Mouse (Mus musculus): ENCODE measurements around the gene Gga1. TPM values are rescaled to one million over a fixed set of nuclear protein-coding genes. Genes with fewer than 3 reads are reported as not detected.

The Gga1 gene
- polyA plus RNA-seq, 1 experiment from 2014 or later = 49.2 TPM

- no peak overlapping the region for H3K4me2 ChIP-seq (replicated peaks)
- H3K36me3 ChIP-seq = peaks cover 66% of the 10 kb centered on the region
- 81% methylated on average over 3 of the region's 3 CpGs for WGBS
These were observed 4.8 kb downstream of the Gga1 start for GRCm38 (mm10) chr15:78881828-78882227.

DNA sequence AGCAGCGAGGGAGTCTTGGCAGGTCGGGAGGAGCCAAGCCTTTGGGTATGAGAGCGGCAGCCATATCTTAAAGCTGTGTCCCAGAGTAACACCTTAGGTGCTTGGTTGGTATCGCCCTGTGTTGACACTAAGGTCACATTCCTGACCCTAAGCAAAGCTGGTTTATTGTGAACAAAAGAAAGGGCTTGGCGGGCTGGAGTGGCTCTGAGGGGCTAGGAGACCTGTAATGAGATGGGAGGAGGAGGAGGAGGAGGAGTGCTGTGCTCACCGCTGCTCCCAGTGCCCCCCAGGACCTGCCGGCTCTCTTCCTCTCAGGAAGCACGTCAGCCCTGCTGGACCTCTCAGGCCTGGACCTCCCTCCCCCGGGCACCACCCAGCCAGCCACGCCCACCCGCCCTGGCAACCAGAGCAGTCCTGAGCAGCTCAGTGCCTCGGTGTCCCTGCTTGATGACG is 12.4 kb downstream of the Gga1 start:
- no peak overlapping the region for H3K27ac ChIP-seq
- no peaks in the 10 kb centered on the region for H3K9me3 ChIP-seq
- 18% methylated on average over 13 of the region's 13 CpGs for WGBS
- ATAC-seq = no peak
- H3K4me1 ChIP-seq (replicated peaks) = peaks cover 6% of the 10 kb centered on the region; the same call in 1 of the 2 replicates
- no peak overlapping the region for H3K9ac ChIP-seq (replicated peaks)
- H3K4me2 ChIP-seq (replicated peaks) = no peak overlapping the region
- no peak overlapping the region for H3K4me3 ChIP-seq (replicated peaks)
- no peaks in the 10 kb centered on the region for H3K27me3 ChIP-seq
- peaks cover 95% of the 10 kb centered on the region for H3K36me3 ChIP-seq

More at GRCm38 (mm10) chr15:78881828-78882227, 4.8 kb downstream of the Gga1 start:
- H3K4me3 ChIP-seq (replicated peaks) = no peak overlapping the region
- H3K9me3 ChIP-seq = no peaks in the 10 kb centered on the region
- H3K4me1 ChIP-seq (replicated peaks) = peaks cover 23% of the 10 kb centered on the region
- no peak overlapping the region for H3K9ac ChIP-seq (replicated peaks)
- ATAC-seq = no peak
- no peak overlapping the region for H3K27ac ChIP-seq
- H3K27me3 ChIP-seq = no peaks in the 10 kb centered on the region

DNA sequence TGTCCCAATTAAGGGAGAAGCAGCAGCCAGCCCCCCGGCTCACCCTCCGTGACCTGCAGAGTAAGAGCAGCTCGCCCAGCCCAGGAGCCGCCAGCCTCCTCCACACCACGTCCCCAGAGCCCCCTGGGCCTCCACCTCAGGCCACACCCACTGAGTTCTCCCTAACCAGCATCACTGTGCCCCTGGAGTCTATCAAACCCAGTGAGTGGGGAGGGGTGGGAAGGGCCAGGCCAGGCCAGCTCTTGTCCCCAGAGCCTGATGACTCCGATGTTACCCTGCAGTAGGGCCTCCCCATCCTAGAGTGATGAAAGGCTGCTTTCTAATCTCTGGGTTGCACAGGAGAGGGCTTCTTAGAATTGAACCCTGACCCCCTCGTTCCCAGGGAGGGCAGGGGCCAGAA is 15.4 kb downstream of the Gga1 start:
- ATAC-seq = no peak
- Histone ChIP-seq H3K4me2 (replicated peaks) (no peak overlapping the region), H3K36me3 (peaks cover 71% of the 10 kb centered on the region), H3K9ac (replicated peaks) (no peak overlapping the region), H3K9me3 (no peaks in the 10 kb centered on the region), H3K4me1 (replicated peaks) (peaks cover 6% of the 10 kb centered on the region; the same call in 1 of the 2 replicates), H3K27me3 (no peaks in the 10 kb centered on the region), H3K4me3 (replicated peaks) (no peak overlapping the region), H3K27ac (no peak overlapping the region)
- WGBS = 56% methylated on average over 7 of the region's 7 CpGs

DNA sequence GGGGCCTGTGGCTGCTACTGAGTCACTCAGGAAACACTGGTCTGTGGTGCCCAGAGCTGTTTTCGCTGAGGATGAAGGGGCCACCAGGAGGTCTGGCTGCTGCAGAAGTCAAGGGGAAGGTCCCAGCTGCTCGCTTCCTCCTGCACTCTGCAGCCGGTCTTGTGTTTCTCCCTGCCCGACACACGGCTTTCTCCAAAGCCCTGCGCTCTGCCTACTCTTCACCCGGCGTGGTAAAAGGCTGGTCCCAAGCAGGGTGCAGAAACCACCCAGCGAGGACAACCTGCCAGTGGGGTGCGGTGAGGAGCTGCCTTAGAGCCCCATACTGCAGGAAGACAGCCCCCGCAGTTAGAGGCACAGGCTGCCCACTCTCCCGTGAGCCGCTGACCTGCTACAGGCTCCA is 17.7 kb downstream of the Gga1 start:
- H3K36me3 ChIP-seq = peaks cover 49% of the 10 kb centered on the region
- no peak overlapping the region for H3K4me3 ChIP-seq (replicated peaks)
- no peak overlapping the region for H3K27ac ChIP-seq
- 78% methylated on average over 13 of the region's 13 CpGs for WGBS
- H3K9me3 ChIP-seq = no peaks in the 10 kb centered on the region
- ATAC-seq = no peak
- H3K9ac ChIP-seq (replicated peaks) = no peak overlapping the region
- peaks cover 9% of the 10 kb centered on the region for H3K4me1 ChIP-seq (replicated peaks)
- peaks cover 15% of the 10 kb centered on the region for H3K27me3 ChIP-seq
- no peak overlapping the region for H3K4me2 ChIP-seq (replicated peaks)

DNA sequence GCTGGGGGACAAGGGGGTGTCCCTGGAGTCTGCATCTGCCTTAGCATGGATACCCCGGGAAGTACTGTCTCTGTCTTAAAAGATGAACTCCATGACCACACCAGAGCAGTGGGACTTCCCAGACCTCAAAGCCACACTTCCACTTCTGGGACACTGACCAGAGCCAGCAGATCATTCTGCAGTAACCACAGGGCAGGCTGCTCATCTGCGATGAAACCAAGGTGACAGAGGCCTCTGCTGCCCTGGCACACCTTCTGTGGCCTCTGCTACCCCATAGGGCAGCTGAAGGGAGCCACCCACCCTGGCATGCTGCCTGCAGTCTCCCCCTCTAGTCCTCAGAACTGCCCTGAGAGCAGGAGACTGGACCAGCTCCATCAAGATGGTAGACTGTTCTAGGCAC is 18.8 kb downstream of the Gga1 start:
- H3K27me3 ChIP-seq = peaks cover 25% of the 10 kb centered on the region
- H3K9ac ChIP-seq (replicated peaks) = no peak overlapping the region
- no peak for ATAC-seq
- peaks cover 18% of the 10 kb centered on the region for H3K4me1 ChIP-seq (replicated peaks)
- H3K9me3 ChIP-seq = no peaks in the 10 kb centered on the region
- peaks cover 40% of the 10 kb centered on the region for H3K36me3 ChIP-seq
- no peak overlapping the region for H3K4me2 ChIP-seq (replicated peaks)
- H3K27ac ChIP-seq = no peak overlapping the region
- H3K4me3 ChIP-seq (replicated peaks) = no peak overlapping the region
- 94% methylated on average over 2 of the region's 2 CpGs for WGBS

DNA sequence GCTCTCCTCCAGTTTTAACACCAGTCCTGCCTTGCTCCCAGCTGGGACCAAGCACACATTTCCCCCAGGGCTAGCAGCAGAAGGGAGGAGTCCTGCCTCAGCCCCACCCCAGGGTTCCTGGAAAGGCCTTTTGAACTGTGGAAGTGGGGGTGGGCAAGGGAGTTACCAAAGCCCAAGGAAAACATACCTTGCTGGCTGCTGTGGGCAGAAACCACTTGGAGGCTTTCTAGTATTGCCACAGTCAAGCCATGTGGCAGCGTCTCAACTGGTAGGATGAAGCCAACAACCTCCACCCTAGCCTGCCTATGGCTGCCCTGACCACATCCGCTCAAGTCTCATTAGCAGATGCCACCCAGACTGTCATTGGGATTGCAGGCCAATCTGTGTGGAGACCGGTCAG is 19.2 kb downstream of the Gga1 start:
- 85% methylated on average over 3 of the region's 3 CpGs for WGBS
- Histone ChIP-seq H3K27ac (no peak overlapping the region), H3K9ac (replicated peaks) (no peak overlapping the region), H3K9me3 (no peaks in the 10 kb centered on the region), H3K4me1 (replicated peaks) (peaks cover 22% of the 10 kb centered on the region), H3K27me3 (peaks cover 29% of the 10 kb centered on the region), H3K4me3 (replicated peaks) (no peak overlapping the region), H3K36me3 (peaks cover 36% of the 10 kb centered on the region), H3K4me2 (replicated peaks) (no peak overlapping the region)
- no peak for ATAC-seq

GRCm38 (mm10) chr15:78897488-78897887 is 20.5 kb downstream of the Gga1 start:
- Histone ChIP-seq H3K27me3 (peaks cover 39% of the 10 kb centered on the region), H3K4me3 (replicated peaks) (no peak overlapping the region), H3K4me2 (replicated peaks) (no peak overlapping the region), H3K36me3 (peaks cover 22% of the 10 kb centered on the region), H3K9me3 (no peaks in the 10 kb centered on the region), H3K4me1 (replicated peaks) (peaks cover 23% of the 10 kb centered on the region), H3K27ac (no peak overlapping the region), H3K9ac (replicated peaks) (no peak overlapping the region)
- WGBS = 90% methylated on average over 4 of the region's 4 CpGs
- no peak for ATAC-seq

DNA sequence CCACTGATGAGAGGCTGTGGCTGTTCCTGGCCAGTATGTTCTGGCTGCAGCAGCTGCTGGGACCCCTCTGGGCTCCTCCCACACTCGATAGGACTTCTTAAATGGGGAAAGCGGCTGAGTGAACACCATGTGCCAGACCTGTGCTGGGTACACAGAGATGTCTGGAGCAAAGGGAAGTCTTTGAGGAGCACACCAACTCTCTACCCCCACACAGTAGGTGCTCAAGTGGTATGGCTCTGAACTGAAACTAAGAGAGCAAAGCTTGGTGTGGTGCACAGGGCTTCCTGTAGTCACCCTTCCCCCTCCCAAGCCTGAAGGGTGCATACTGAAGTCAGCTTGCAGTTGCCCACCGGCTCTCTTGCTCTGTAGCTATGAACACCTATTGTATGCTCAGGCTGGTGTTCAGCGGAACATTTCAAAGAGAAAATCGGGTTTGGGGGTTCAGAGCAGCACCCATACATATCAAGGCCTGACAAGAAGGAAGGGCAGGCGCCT is 21.6 kb downstream of the Gga1 start:
- no peak overlapping the region for H3K4me2 ChIP-seq (replicated peaks)
- no peak overlapping the region for H3K4me3 ChIP-seq (replicated peaks)
- no peak overlapping the region for H3K9ac ChIP-seq (replicated peaks)
- no peaks in the 10 kb centered on the region for H3K9me3 ChIP-seq
- no peak overlapping the region for H3K27ac ChIP-seq
- ATAC-seq = no peak
- peaks cover 23% of the 10 kb centered on the region for H3K4me1 ChIP-seq (replicated peaks)
- 63% methylated on average over 6 of the region's 6 CpGs for WGBS
- peaks cover 12% of the 10 kb centered on the region for H3K36me3 ChIP-seq
- H3K27me3 ChIP-seq = peaks cover 39% of the 10 kb centered on the region

GRCm38 (mm10) chr15:78899409-78899739 is 22.4 kb downstream of the Gga1 start, which contains the start of gene Gm49510:
TSS of gene Gm49510 (plus strand) at chr15:78899667.
- 0% methylated on average over 20 of the region's 20 CpGs for WGBS
- H3K4me2 ChIP-seq (replicated peaks) = peak within 1 kb of the TSS; percentile 93

DNA sequence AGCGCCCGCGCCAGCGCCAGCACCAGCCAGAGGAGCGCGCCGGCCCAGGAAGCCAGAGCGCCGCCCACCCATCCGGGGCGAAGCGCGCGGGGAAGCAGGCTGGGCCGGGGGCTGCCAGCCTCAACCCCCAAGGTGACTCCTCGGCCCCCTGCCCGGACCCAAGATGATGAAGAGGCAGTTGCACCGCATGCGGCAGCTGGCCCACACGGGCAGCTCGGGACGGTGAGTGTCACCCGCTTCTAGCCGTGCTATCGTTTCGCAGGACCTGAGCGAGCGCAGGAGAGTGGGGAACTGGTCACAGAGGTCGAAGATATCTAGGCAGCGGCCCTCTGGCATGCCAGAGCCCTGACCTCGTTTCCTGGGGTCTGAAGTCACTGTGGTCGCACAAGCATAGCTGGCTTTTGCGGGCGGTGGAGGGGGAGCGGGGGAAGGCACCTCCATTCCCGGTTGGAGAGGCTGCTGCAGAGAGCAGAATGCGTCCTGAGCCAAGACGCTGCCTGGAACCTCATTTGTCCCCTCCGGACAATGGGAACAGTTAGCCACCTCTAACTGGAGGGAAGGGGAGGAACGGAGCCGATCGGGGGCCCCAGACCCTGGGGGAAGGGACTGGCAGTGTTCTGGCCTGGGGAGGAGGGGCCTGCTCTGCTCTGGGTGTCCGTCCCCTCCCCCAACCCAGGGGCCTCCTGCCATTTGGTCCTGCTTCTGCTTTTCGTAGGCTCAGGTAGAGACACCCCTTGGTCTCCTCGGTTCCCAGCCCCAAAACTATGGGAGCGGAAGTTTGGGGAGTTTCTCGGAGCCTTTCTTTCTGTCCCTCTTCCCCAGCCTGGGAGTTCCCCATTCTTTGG is 23.0 kb downstream of the Gga1 start, which contains the start of gene Sh3bp1:
TSS of gene Sh3bp1 (plus strand) at position 29 of the 845 bp plus-strand sequence.
- WGBS = under 1% methylated on average over 47 of the region's 47 CpGs
- Histone ChIP-seq H3K4me1 (replicated peaks) (peaks cover 17% of the 10 kb centered on the region), H3K27me3 (peaks cover 39% of the 10 kb centered on the region), H3K9me3 (no peaks in the 10 kb centered on the region), H3K4me2 (replicated peaks) (peak within 1 kb of the TSS; percentile 93), H3K27ac (no peak within 1 kb of the TSS), H3K36me3 (0 out of 2 replicates have a peak, but pooled peaks cover under 1% of the 10 kb centered on the region), H3K9ac (replicated peaks) (peak within 1 kb of the TSS; percentile 68), H3K4me3 (replicated peaks) (peak within 1 kb of the TSS; percentile 50)
- ATAC-seq = 0 out of 2 replicates have a peak, but pooled peaks have one; percentile 40

More at GRCm38 (mm10) chr15:78899409-78899739, 22.4 kb downstream of the Gga1 start, which contains the start of gene Gm49510:
- Histone ChIP-seq H3K9me3 (no peaks in the 10 kb centered on the region), H3K27ac (no peak within 1 kb of the TSS), H3K9ac (replicated peaks) (peak within 1 kb of the TSS; percentile 68), H3K4me3 (replicated peaks) (peak within 1 kb of the TSS; percentile 50), H3K27me3 (peaks cover 39% of the 10 kb centered on the region), H3K36me3 (0 out of 2 replicates have a peak, but pooled peaks cover 5% of the 10 kb centered on the region), H3K4me1 (replicated peaks) (peaks cover 17% of the 10 kb centered on the region)
- ATAC-seq = no peak

GRCm38 (mm10) chr15:78900585-78901421 is 23.8 kb downstream of the Gga1 start:
- no peaks in the 10 kb centered on the region for H3K36me3 ChIP-seq
- H3K27ac ChIP-seq = no peak overlapping the region
- H3K4me3 ChIP-seq (replicated peaks) = peak overlapping the region; percentile 50
- peak overlapping the region; percentile 33; the same call in 1 of the 2 replicates for H3K9ac ChIP-seq (replicated peaks)
- ATAC-seq = no peak
- peaks cover 17% of the 10 kb centered on the region for H3K4me1 ChIP-seq (replicated peaks)
- peaks cover 39% of the 10 kb centered on the region for H3K27me3 ChIP-seq
- 19% methylated on average over 18 of the region's 18 CpGs for WGBS
- peak overlapping the region; percentile 93 for H3K4me2 ChIP-seq (replicated peaks)
- no peaks in the 10 kb centered on the region for H3K9me3 ChIP-seq
